Mouse (Mus musculus) myocyte (in vitro differentiated cells): ENCODE data around the gene Gm20388.
"Not testable (repeated sequence)": the region's sequence is repeated elsewhere in the genome, so short reads cannot be mapped to it uniquely, and the experiment has no call there.

Experiments used
- CEBPB ChIP-seq: IDR thresholded peaks from 2 replicates; pipeline ENCODE4 v1.6.1; 2011; ENCODE audit warnings: mild to moderate bottlenecking, moderate library complexity; ENCODE audit not compliant: poor library complexity, insufficient read depth, severe bottlenecking
- E2F4 ChIP-seq: IDR thresholded peaks from one replicate; pipeline ENCODE4 v1.6.1; 2011; ENCODE audit warnings: mild to moderate bottlenecking, control low read depth, moderate library complexity; ENCODE audit not compliant: insufficient read depth
- MYOD1 ChIP-seq, 3 experiments: IDR thresholded peaks; one replicate each; pipeline ENCODE4 v1.6.1; 2011; ENCODE audit warnings: control low read depth in 2 of 3, low read depth in 2 of 3, mild to moderate bottlenecking in 2 of 3, moderate library complexity in 1 of 3; ENCODE audit not compliant: insufficient read length in 2 of 3, control insufficient read depth in 1 of 3
- POLR2A ChIP-seq: IDR thresholded peaks from one replicate; pipeline ENCODE4 v1.6.1; 2011; ENCODE audit warnings: low read depth, mild to moderate bottlenecking, control low read depth, moderate library complexity; ENCODE audit not compliant: insufficient read length
- POLR2AphosphoS2 ChIP-seq: IDR thresholded peaks from one replicate; pipeline ENCODE4 v1.6.1; 2011; ENCODE audit warnings: low read depth, control low read depth; ENCODE audit not compliant: insufficient read length
- SRF ChIP-seq: IDR thresholded peaks from one replicate; pipeline ENCODE4 v1.6.1; 2011; ENCODE audit warnings: low read depth; ENCODE audit not compliant: control insufficient read depth, insufficient read length
- TCF12 ChIP-seq: IDR thresholded peaks from one replicate; pipeline ENCODE4 v1.6.1; 2011; ENCODE audit warnings: mild to moderate bottlenecking, control low read depth; ENCODE audit not compliant: poor library complexity, insufficient read depth, severe bottlenecking
- TCF3 ChIP-seq: IDR thresholded peaks from one replicate; pipeline ENCODE4 v1.6.1; 2011; ENCODE audit warnings: low read depth, control low read depth; ENCODE audit not compliant: insufficient read length
- USF1 ChIP-seq: IDR thresholded peaks from one replicate; pipeline ENCODE4 v1.6.1; 2011; ENCODE audit warnings: low read depth, mild to moderate bottlenecking, control low read depth, moderate library complexity

- TF ChIP-seq POLR2AphosphoS2; E2F4; POLR2A; TCF12; SRF; MYOD1 (IDR thresholded peaks at IDR 0.05; ENCODE audit: control insufficient read depth in 1 of 3, insufficient read length in 2 of 3, low read depth in 2 of 3); USF1; TCF3; CEBPB: not testable (repeated sequence)
Measured at GRCm38 (mm10) chr8:123433241-123433974, 3522.8 kb downstream of the Gm20388 start.
